Mouse (Mus musculus) embryo, embryonic 11.5 days (tissue): ENCODE data around the gene Fitm2.

Source experiments
- DNase-seq: peaks from one replicate; pipeline ENCODE4 v3.0.0-alpha.2; 2012; ENCODE audit warnings: low read depth, low spot score

Gene Fitm2

DNA sequence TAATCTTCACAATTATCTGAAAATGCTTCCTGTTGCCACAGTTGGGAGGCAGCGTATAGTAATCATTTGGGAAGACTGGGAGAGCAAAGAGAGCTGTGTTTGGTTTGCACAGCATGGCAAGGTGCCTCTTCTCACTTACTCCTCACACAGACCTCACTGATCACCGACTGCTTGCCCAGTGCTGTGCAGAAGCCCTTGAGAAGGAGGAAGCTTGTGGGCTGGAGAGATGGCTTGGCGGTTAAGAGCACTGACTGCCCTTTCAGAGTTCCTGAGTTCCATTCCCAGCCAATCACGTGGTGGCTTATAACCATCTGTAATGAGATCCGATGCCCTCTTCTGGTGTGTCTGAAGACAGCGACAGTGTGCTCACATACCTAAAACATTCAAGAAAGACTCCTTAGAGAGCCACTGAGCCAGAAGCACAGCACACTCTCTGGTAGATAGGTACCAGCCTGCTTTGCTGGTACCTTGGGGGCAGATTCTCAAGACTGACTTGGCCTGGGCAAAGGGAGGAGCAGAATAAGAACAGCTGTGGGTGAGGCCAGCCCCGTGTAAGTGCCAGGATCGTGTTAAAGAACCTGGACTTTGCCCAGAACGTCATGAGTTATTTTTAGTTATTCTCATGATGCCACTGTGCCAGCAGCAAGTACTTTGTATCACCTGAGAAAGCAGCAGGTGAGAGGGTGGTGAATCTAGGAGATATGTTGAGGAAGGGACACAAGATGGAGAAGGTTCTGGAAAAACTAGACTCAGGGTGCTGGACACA lies 49.4 kb downstream of the Fitm2 start:
- DNase-seq, result no peak

DNA sequence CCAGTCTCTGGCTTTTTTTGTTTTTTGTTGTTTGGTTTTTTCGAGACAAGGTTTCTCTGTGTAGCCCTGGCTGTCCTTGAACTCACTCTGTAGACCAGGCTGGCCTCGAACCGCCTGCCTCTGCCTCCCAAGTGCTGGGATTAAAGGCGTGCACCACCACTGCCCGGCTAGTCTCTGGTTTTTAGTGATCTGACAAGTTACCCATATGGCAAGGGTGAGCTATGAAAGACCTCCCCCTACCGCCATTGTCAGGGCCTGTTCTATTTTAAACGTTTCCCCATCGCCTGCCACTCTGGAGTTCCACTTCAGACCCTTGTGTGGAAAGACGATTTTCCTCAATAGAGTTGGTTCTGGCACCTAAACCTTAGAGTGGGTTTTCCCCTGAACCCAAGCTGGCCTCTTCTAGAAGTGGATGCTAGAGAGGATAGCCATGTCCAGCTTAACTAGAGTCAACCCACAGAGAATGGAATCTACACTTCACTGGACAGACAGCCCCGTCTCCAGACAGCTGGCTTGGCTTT lies 52.0 kb downstream of the Fitm2 start:
- no peak for DNase-seq

DNA sequence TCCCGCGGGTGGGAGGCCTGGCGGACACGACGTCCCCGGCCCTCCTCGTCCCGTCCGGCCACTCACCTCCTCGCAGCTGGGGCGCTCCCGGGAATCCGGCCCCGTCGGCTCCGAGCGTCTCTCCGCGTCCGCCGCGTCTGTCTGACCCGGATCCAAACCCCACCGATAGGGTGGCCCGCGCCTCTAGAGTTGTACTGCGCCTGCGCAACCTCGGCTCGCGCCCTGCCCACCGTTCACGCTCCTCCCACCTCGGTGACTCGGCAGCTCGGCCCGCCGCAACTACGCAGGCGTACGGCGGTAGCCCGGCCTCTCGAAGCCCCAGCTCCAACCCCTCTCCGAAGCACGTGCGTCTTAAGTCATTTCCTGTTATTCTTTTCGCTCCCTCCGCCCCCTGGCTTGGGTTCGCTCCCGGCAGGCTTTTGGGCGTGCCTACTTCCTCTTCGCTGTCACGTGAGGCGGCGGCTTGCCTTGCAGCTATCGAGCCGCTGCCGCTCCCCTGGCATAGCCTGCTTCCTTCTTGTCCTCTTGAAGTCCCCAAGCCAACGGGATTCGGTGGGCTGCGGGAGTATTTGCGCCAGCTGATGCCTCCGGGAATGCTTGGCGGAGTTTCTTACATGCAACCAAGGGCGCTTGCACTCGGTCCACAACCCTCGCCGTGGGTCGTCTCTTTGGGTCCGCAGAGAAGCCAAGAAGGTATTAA lies 52.9 kb downstream of the Fitm2 start:
- peak; percentile 97 for DNase-seq

DNA sequence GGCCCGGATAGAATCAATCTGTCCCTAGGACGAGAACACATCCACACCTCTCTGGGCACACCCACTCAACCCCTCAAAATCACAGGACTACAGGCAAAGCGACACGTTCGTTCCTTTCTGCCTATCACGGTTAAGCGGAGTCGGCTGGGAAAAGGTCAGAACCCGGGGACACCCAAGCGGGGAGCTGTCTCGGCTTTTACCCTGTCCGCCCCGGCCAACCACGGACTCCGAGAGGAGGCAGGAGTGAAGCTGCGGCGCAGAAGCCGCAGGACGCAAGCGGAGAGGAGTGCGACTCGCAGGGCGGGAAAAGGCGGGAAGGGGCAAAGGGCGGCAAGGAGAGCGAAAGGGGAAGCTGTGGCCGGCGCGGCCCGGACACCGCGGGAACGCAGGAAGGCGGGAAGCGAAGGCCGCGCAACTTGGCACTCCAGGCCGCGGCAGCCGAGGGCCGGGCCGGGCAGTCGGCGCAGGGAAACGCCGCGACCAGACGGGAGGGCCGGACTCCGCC lies 53.5 kb downstream of the Fitm2 start:
- no peak for DNase-seq

DNA sequence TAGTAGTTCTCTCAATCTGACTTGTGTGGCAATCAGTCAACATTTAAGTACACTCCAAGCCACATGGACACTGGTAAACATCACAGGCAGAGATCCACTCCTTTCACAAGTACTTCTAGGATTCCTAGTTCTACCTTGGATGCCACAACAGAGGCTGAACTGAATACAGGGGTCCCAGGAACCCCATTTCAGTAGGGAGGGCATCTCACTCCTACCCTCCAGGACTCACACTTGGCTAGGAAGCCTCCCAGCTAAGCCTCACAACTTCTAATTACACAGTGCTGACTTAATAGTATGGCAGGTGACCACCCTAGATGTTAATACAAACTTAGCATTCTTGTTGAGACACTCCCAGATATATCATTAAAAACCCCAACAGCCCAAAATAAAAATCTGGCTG lies 54.6 kb downstream of the Fitm2 start:
- no peak for DNase-seq

DNA sequence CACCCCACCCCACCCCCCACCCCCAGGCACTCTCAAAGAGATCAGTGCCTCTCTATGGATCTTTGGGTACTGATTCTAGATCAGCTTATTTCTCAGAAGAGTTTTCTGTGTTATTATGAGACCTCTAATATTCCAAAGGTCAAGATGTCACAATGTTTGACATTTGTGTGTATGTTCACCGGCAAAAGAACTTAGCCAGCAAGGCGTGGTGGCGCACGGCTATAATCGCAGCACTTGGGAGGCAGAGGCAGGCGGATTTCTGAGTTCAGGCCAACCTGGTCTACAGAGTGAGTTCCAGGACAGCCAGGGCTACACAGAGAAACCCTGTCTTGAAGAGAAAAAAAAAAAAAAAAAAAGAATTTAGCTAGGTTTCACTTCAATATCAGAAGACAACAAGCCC lies 55.4 kb downstream of the Fitm2 start:
- DNase-seq, result no peak
